Mouse (Mus musculus): ENCODE results near the gene Adamtsl1. TPM values are rescaled to one million over a fixed set of nuclear protein-coding genes. Genes with fewer than 3 reads are reported as not detected.
A peak's percentile ranks its signal among the peaks of the same experiment; 100 is the strongest.

Gene Adamtsl1
- polyA plus RNA-seq, 1 experiment from 2014 or later = 5.2 TPM

- Histone ChIP-seq H3K9me3 (ENCODE audit: low read length) (no peaks in the 10 kb centered on the region), H3K4me1 (ENCODE audit: insufficient read depth, low read depth, low read length) (no peaks in the 10 kb centered on the region), H3K4me3 (ENCODE audit: low read depth, low read length) (no peak overlapping the region), H3K9ac (replicated peaks; ENCODE audit: low read depth) (no peak overlapping the region), H3K36me3 (ENCODE audit: insufficient read depth, low read length) (no peaks in the 10 kb centered on the region), H3K27ac (ENCODE audit: low read length) (no peak overlapping the region), H3K27me3 (replicated peaks; ENCODE audit: insufficient read depth, low read length) (no peaks in the 10 kb centered on the region), H3K4me2 (replicated peaks; ENCODE audit: low read depth, low read length) (no peak overlapping the region)
- no peak for ATAC-seq
- DNase-seq (ENCODE audit: low spot score) = no peak
- WGBS = 47% methylated on average over 4 of the region's 4 CpGs
- no peak for TF ChIP-seq EP300 (IDR thresholded peaks at IDR 0.05)
- TF ChIP-seq CTCF (IDR thresholded peaks at IDR 0.05) = no peak
Observed at GRCm38 (mm10) chr4:86019586-86019985, 505.6 kb downstream of the Adamtsl1 start.

GRCm38 (mm10) chr4:86020372-86021090 lies 506.6 kb downstream of the Adamtsl1 start:
- 66% methylated on average over 10 of the region's 10 CpGs for WGBS
- Histone ChIP-seq H3K27ac (ENCODE audit: low read length) (no peak overlapping the region), H3K4me2 (replicated peaks; ENCODE audit: low read depth, low read length) (no peak overlapping the region), H3K9me3 (ENCODE audit: low read length) (no peaks in the 10 kb centered on the region), H3K9ac (replicated peaks; ENCODE audit: low read depth) (no peak overlapping the region), H3K27me3 (replicated peaks; ENCODE audit: insufficient read depth, low read length) (no peaks in the 10 kb centered on the region), H3K4me3 (ENCODE audit: low read depth, low read length) (no peak overlapping the region), H3K36me3 (ENCODE audit: insufficient read depth, low read length) (no peaks in the 10 kb centered on the region), H3K4me1 (ENCODE audit: insufficient read depth, low read depth, low read length) (no peaks in the 10 kb centered on the region)
- ATAC-seq (no peak), DNase-seq (ENCODE audit: low spot score) (no peak)
- TF ChIP-seq EP300 (IDR thresholded peaks at IDR 0.05) (no peak), CTCF (IDR thresholded peaks at IDR 0.05) (no peak)

- Histone ChIP-seq H3K27me3 (replicated peaks; ENCODE audit: insufficient read depth, low read length) (no peaks in the 10 kb centered on the region), H3K9me3 (ENCODE audit: low read length) (no peaks in the 10 kb centered on the region), H3K9ac (replicated peaks; ENCODE audit: low read depth) (no peak overlapping the region), H3K4me3 (ENCODE audit: low read depth, low read length) (no peak overlapping the region), H3K4me1 (ENCODE audit: insufficient read depth, low read depth, low read length) (no peaks in the 10 kb centered on the region), H3K4me2 (replicated peaks; ENCODE audit: low read depth, low read length) (no peak overlapping the region), H3K36me3 (ENCODE audit: insufficient read depth, low read length) (no peaks in the 10 kb centered on the region), H3K27ac (ENCODE audit: low read length) (no peak overlapping the region)
- WGBS = 49% methylated on average over 8 of the region's 8 CpGs
- ATAC-seq = peak; percentile 50
- DNase-seq (ENCODE audit: low spot score) = peak; percentile 87
- TF ChIP-seq CTCF (IDR thresholded peaks at IDR 0.05) (peak; percentile 86), EP300 (IDR thresholded peaks at IDR 0.05) (no peak)
Observed at GRCm38 (mm10) chr4:86024573-86025160, 510.7 kb downstream of the Adamtsl1 start.

DNA sequence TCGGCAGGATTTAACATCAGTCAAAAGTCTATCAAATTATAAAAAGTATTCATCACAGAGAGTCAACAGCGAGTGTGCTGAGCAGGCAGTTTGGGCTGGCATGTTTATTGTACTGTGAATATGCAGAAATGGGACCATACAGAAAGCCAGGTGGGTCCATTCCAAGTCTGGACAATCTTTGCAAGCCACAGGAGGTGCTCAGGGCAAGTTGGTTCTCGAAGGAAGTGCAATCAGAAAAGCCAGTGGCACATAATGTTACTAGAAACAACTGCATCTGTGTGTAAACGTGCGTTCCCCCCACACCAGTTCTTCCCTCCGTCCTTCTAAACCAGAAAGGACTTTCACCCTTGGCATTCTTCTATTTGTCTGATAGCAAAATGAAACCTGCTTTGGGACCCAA lies 515.5 kb downstream of the Adamtsl1 start:
- no peak overlapping the region for H3K4me3 ChIP-seq (ENCODE audit: low read depth, low read length)
- H3K27ac ChIP-seq (ENCODE audit: low read length) = peak overlapping the region; percentile 21; the same call in 1 of the 2 replicates
- DNase-seq (ENCODE audit: low spot score) (no peak), ATAC-seq (no peak)
- H3K36me3 ChIP-seq (ENCODE audit: insufficient read depth, low read length) = no peaks in the 10 kb centered on the region
- no peaks in the 10 kb centered on the region for H3K27me3 ChIP-seq (replicated peaks; ENCODE audit: insufficient read depth, low read length)
- no peak overlapping the region for H3K4me2 ChIP-seq (replicated peaks; ENCODE audit: low read depth, low read length)
- TF ChIP-seq EP300 (IDR thresholded peaks at IDR 0.05) (no peak), CTCF (IDR thresholded peaks at IDR 0.05) (no peak)
- 54% methylated on average over 6 of the region's 6 CpGs for WGBS
- H3K9ac ChIP-seq (replicated peaks; ENCODE audit: low read depth) = no peak overlapping the region
- H3K9me3 ChIP-seq (ENCODE audit: low read length) = no peaks in the 10 kb centered on the region
- no peaks in the 10 kb centered on the region; the same call in 1 of the 2 replicates for H3K4me1 ChIP-seq (ENCODE audit: insufficient read depth, low read depth, low read length)

DNA sequence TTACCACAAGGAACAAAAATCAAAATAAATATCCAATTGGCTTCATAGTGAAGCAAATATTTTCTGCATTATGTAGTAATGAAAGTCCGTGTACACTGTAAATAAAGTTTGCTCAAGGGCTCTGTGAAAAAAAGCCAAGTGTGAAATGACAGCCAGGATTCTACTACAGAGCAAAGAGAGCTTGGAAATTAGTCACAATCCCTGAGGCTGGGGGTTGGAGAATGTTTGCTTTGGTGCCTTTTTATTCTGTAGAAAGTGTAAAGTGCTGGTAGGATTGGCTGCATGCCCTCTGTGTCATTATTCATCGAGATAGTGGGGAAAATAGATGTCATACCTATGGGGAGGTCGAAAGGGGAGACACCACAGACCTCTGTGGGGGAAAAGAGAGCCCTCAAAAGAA lies 516.2 kb downstream of the Adamtsl1 start:
- Histone ChIP-seq H3K27ac (ENCODE audit: low read length) (peak overlapping the region; percentile 15; the same call in 1 of the 2 replicates), H3K4me1 (ENCODE audit: insufficient read depth, low read depth, low read length) (no peaks in the 10 kb centered on the region; the same call in 1 of the 2 replicates), H3K27me3 (replicated peaks; ENCODE audit: insufficient read depth, low read length) (no peaks in the 10 kb centered on the region), H3K9ac (replicated peaks; ENCODE audit: low read depth) (no peak overlapping the region), H3K4me3 (ENCODE audit: low read depth, low read length) (no peak overlapping the region), H3K9me3 (ENCODE audit: low read length) (no peaks in the 10 kb centered on the region), H3K36me3 (ENCODE audit: insufficient read depth, low read length) (no peaks in the 10 kb centered on the region), H3K4me2 (replicated peaks; ENCODE audit: low read depth, low read length) (peak overlapping the region; percentile 41)
- DNase-seq (ENCODE audit: low spot score) = peak; percentile 70
- 13% methylated on average over 3 of the region's 3 CpGs for WGBS
- ATAC-seq = peak; percentile 81
- TF ChIP-seq EP300 (IDR thresholded peaks at IDR 0.05) (0 out of 2 replicates have a peak, but pooled peaks have one; percentile 33), CTCF (IDR thresholded peaks at IDR 0.05) (no peak)

GRCm38 (mm10) chr4:86031041-86031440 lies 517.1 kb downstream of the Adamtsl1 start:
- DNase-seq (ENCODE audit: low spot score) (peak; percentile 30), ATAC-seq (no peak)
- H3K9ac ChIP-seq (replicated peaks; ENCODE audit: low read depth) = no peak overlapping the region
- peak overlapping the region; percentile 32; the same call in 1 of the 2 replicates for H3K4me2 ChIP-seq (replicated peaks; ENCODE audit: low read depth, low read length)
- no peaks in the 10 kb centered on the region for H3K27me3 ChIP-seq (replicated peaks; ENCODE audit: insufficient read depth, low read length)
- no peak for TF ChIP-seq EP300 (IDR thresholded peaks at IDR 0.05)
- TF ChIP-seq CTCF (IDR thresholded peaks at IDR 0.05) = 0 out of 2 replicates have a peak, but pooled peaks have one; percentile 8
- no peaks in the 10 kb centered on the region; the same call in 1 of the 2 replicates for H3K4me1 ChIP-seq (ENCODE audit: insufficient read depth, low read depth, low read length)
- H3K36me3 ChIP-seq (ENCODE audit: insufficient read depth, low read length) = no peaks in the 10 kb centered on the region
- 18% methylated on average over 8 of the region's 8 CpGs for WGBS
- no peak overlapping the region for H3K4me3 ChIP-seq (ENCODE audit: low read depth, low read length)
- no peaks in the 10 kb centered on the region for H3K9me3 ChIP-seq (ENCODE audit: low read length)
- H3K27ac ChIP-seq (ENCODE audit: low read length) = no peak overlapping the region
